In the genomic region with DNA sequence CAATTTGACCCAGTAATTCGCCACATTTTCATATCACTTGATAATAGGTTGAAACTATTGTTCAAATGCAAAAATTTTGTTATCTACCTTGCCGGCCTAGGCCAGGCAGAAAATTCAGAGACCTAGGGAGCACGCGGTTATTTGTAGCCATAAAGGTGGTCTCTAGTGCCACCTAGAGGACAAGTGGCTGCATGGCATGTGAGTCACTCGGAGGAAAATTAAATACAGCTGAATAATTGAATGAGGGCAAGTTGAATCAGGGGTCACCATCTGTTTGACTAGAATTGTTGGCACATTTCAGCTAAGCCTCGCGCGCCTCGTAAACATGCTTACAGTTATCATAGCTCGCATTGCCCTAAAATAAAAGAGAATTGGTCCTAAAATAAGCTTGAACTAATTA, we compare ENCODE assay signal across 9 mouse cellular contexts.
A peak's percentile ranks its signal among the peaks of the same experiment; 100 is the strongest.
DNase-seq lines count a peak whose midpoint lies in the region; ATAC-seq lines count a peak whose summit lies in the region.
"Had no signal": no experiment of that assay in that cellular context is flagged by ENCODE, and none has a peak within 500 bp of the region (broad histone marks: within the 10 kb centered on the region; RNA-seq: fewer than 3 reads in every experiment).

No protein-coding gene starts in this region.

- H3K27me3 ChIP-seq in heart, embryonic 11.5 days (ENCODE audit: control insufficient read depth, insufficient read depth, low read length), result peaks cover 25% of the 10 kb centered on the region
- H3K27me3 ChIP-seq in embryonic facial prominence, embryonic 10.5 days (replicated peaks; ENCODE audit: low read depth, poor library complexity, severe bottlenecking), result peaks cover 60% of the 10 kb centered on the region

- no peak overlapping the region for H3K4me3 ChIP-seq in heart, embryonic 11.5 days (ENCODE audit: low read depth, low read length)
- H3K4me3 ChIP-seq in embryonic facial prominence, embryonic 10.5 days, result no peak overlapping the region
- H3K4me3 ChIP-seq: liver, embryonic 15.5 days had no signal

- peak; percentile 14 to 59 for DNase-seq in heart, adult 9 months (ENCODE audit: low spot score in 2 of 2)
- DNase-seq in adrenal gland, postnatal 14 days, result peak; percentile 75
- peak; percentile 81 for DNase-seq in embryonic facial prominence, embryonic 10.5 days (ENCODE audit: low spot score)
- DNase-seq in heart, postnatal 4 days, result peak; percentile 71
- DNase-seq in layer of hippocampus, postnatal 10 days (ENCODE audit: low spot score in 2 of 2), result peak; percentile 80 to 84
- DNase-seq in right cerebral cortex, postnatal 36 days (ENCODE audit: low spot score in 2 of 2), result peak; percentile 58 to 65

- WGBS in heart, embryonic 11.5 days (ENCODE audit: insufficient replicate concordance), result 9% methylated on average over 10 of the region's 10 CpGs
- 8% methylated on average over 10 of the region's 10 CpGs for WGBS in embryonic facial prominence, embryonic 10.5 days

- H3K36me3 ChIP-seq in heart, embryonic 11.5 days (ENCODE audit: control insufficient read depth, insufficient read depth, low read length), result no peaks in the 10 kb centered on the region
- no peaks in the 10 kb centered on the region for H3K36me3 ChIP-seq in embryonic facial prominence, embryonic 10.5 days (replicated peaks)
- H3K36me3 ChIP-seq: liver, embryonic 15.5 days had no signal

- H3K27ac ChIP-seq in heart, embryonic 11.5 days (ENCODE audit: low read depth, low read length), result no peak overlapping the region
- H3K27ac ChIP-seq in embryonic facial prominence, embryonic 10.5 days (replicated peaks), result no peak overlapping the region
- H3K27ac ChIP-seq: liver, embryonic 15.5 days had no signal

- peaks cover 9% of the 10 kb centered on the region; the same call in 1 of the 2 replicates for H3K4me1 ChIP-seq in heart, embryonic 11.5 days (ENCODE audit: control insufficient read depth, insufficient read depth, low read length)
- H3K4me1 ChIP-seq in embryonic facial prominence, embryonic 10.5 days, result peaks cover 24% of the 10 kb centered on the region
- H3K4me1 ChIP-seq: liver, embryonic 15.5 days had no signal

- no peak overlapping the region for H3K4me2 ChIP-seq in heart, embryonic 11.5 days
- H3K4me2 ChIP-seq: liver, embryonic 15.5 days had no signal

- no peak for ATAC-seq in heart, embryonic 11.5 days (replicated peaks; ENCODE audit: insufficient number of reproducible peaks, low FRiP score, low TSS enrichment)
- peak; percentile 83 for ATAC-seq in megakaryocyte progenitor cell, adult 5-6 weeks (replicated peaks; ENCODE audit: poor library complexity)

- no peak overlapping the region for H3K9ac ChIP-seq in heart, embryonic 11.5 days (ENCODE audit: low read depth, low read length)
- H3K9ac ChIP-seq: liver, embryonic 15.5 days had no signal

- H3K9me3 ChIP-seq in heart, embryonic 11.5 days (replicated peaks; ENCODE audit: control insufficient read depth, low read length), result no peaks in the 10 kb centered on the region
- H3K9me3 ChIP-seq in embryonic facial prominence, embryonic 10.5 days, result no peaks in the 10 kb centered on the region
- H3K9me3 ChIP-seq: liver, embryonic 15.5 days had no signal
